Mouse (Mus musculus) liver, embryonic 16.5 days (tissue): ENCODE measurements around the gene Mipol1. TPM values are rescaled to one million over a fixed set of nuclear protein-coding genes. Genes with fewer than 3 reads are reported as not detected.

Experiments used
- ATAC-seq: fragments of 200-750 bp; cut with Nextera tagmentation; 2 replicates; pipeline ENCODE4 v1.8.0; 2017; ENCODE audit warnings: low read depth, mild to moderate bottlenecking, moderate number of reproducible peaks, moderate library complexity
- H3K27ac ChIP-seq: fragments of 300-500 bp; sonication (generic); 2 replicates; pipeline ENCODE4 v1.5.1; 2014; ENCODE audit warnings: mild to moderate bottlenecking, low read length
- H3K27me3 ChIP-seq: fragments of 300-500 bp; sonication (generic); 2 replicates; pipeline ENCODE4 v1.6.1; 2014; ENCODE audit warnings: low read depth, low read length, mixed read lengths; ENCODE audit not compliant: control insufficient read depth, insufficient read depth
- H3K36me3 ChIP-seq: fragments of 300-500 bp; sonication (generic); 2 replicates; pipeline ENCODE4 v1.6.1; 2014; ENCODE audit warnings: mild to moderate bottlenecking; ENCODE audit not compliant: control insufficient read depth, insufficient read depth
- H3K4me1 ChIP-seq: fragments of 300-500 bp; sonication (generic); 2 replicates; pipeline ENCODE4 v1.6.1; 2014; ENCODE audit warnings: low read depth, low read length, mixed read lengths; ENCODE audit not compliant: control insufficient read depth
- H3K4me2 ChIP-seq: fragments of 300-500 bp; sonication (generic); 2 replicates; pipeline ENCODE4 v1.6.1; 2014; ENCODE audit warnings: low read depth, low read length, mixed read lengths
- H3K4me3 ChIP-seq: fragments of 300-500 bp; sonication (generic); 2 replicates; pipeline ENCODE4 v1.5.1; 2014; ENCODE audit warnings: low read depth, mild to moderate bottlenecking, low read length
- H3K9ac ChIP-seq: fragments of 300-500 bp; sonication (generic); 2 replicates; pipeline ENCODE4 v1.6.1; 2014; ENCODE audit warnings: low read depth, low read length
- H3K9me3 ChIP-seq: fragments of 300-500 bp; sonication (generic); replicated peaks from 2 replicates; pipeline ENCODE4 v1.6.1; 2016; ENCODE audit warnings: low read length; ENCODE audit not compliant: control insufficient read depth
- WGBS: fragments of 180-500 bp; shearing (Covaris S2); extraction: QIAGEN DNeasy Blood & Tissue Kit; methylation state at CpG from one replicate; pipeline ENCODE4 v1.1.7; 2014; ENCODE audit not compliant: insufficient replicate concordance; 5-methylcytosine and 5-hydroxymethylcytosine counted together
- polyA plus RNA-seq: library from polyadenylated mRNA; unstranded; fragments of >200 nt; fragmentation: Nextera tagmentation; extraction: Ambion mirVana; gene quantifications from 2 replicates; pipeline ENCODE4 v1.2.1, GENCODE M21; 2015

Mipol1 gene
- polyA plus RNA-seq, 1 experiment from 2014 or later: 2.7 TPM

- WGBS: 51% methylated on average over 2 of the region's 2 CpGs
- no peak for ATAC-seq
Observed at GRCm38 (mm10) chr12:57387588-57388292, 157.5 kb downstream of the Mipol1 start.

GRCm38 (mm10) chr12:57399547-57399946, 169.3 kb downstream of the Mipol1 start:
- no peak overlapping the region for H3K4me2 ChIP-seq
- no peaks in the 10 kb centered on the region for H3K36me3 ChIP-seq
- H3K4me3 ChIP-seq: no peak overlapping the region
- H3K27me3 ChIP-seq: no peaks in the 10 kb centered on the region
- H3K9me3 ChIP-seq: no peaks in the 10 kb centered on the region
- WGBS: 45% methylated on average over 4 of the region's 4 CpGs
- no peak overlapping the region for H3K27ac ChIP-seq
- no peak for ATAC-seq
- no peak overlapping the region for H3K9ac ChIP-seq
- H3K4me1 ChIP-seq: no peaks in the 10 kb centered on the region

More at GRCm38 (mm10) chr12:57387588-57388292, 157.5 kb downstream of the Mipol1 start:
- H3K9ac ChIP-seq: no peak overlapping the region
- H3K4me2 ChIP-seq: no peak overlapping the region
- H3K4me1 ChIP-seq: no peaks in the 10 kb centered on the region
- H3K9me3 ChIP-seq: no peaks in the 10 kb centered on the region
- H3K4me3 ChIP-seq: no peak overlapping the region
- no peaks in the 10 kb centered on the region for H3K36me3 ChIP-seq
- H3K27ac ChIP-seq: no peak overlapping the region
- no peaks in the 10 kb centered on the region for H3K27me3 ChIP-seq

- H3K9ac ChIP-seq: no peak overlapping the region
- H3K4me3 ChIP-seq: no peak overlapping the region
- no peak for ATAC-seq
- no peaks in the 10 kb centered on the region for H3K4me1 ChIP-seq
- WGBS: 59% methylated on average over 4 of the region's 4 CpGs
- no peaks in the 10 kb centered on the region for H3K36me3 ChIP-seq
- H3K4me2 ChIP-seq: no peak overlapping the region
- H3K27ac ChIP-seq: no peak overlapping the region
- no peaks in the 10 kb centered on the region for H3K9me3 ChIP-seq
- no peaks in the 10 kb centered on the region for H3K27me3 ChIP-seq
Observed at GRCm38 (mm10) chr12:57400186-57400585, 170.0 kb downstream of the Mipol1 start.

GRCm38 (mm10) chr12:57401126-57401525, 170.9 kb downstream of the Mipol1 start:
- WGBS: 62% methylated on average over 7 of the region's 7 CpGs
- no peaks in the 10 kb centered on the region for H3K27me3 ChIP-seq
- no peak overlapping the region for H3K9ac ChIP-seq
- ATAC-seq: no peak
- no peak overlapping the region for H3K4me2 ChIP-seq
- no peak overlapping the region for H3K27ac ChIP-seq
- no peak overlapping the region for H3K4me3 ChIP-seq
- no peaks in the 10 kb centered on the region for H3K9me3 ChIP-seq
- H3K4me1 ChIP-seq: no peaks in the 10 kb centered on the region
- H3K36me3 ChIP-seq: no peaks in the 10 kb centered on the region

- WGBS: 71% methylated on average over 6 of the region's 6 CpGs
- H3K4me3 ChIP-seq: no peak overlapping the region
- no peak overlapping the region for H3K9ac ChIP-seq
- no peaks in the 10 kb centered on the region for H3K36me3 ChIP-seq
- no peaks in the 10 kb centered on the region for H3K27me3 ChIP-seq
- no peak for ATAC-seq
- H3K27ac ChIP-seq: no peak overlapping the region
- H3K9me3 ChIP-seq: no peaks in the 10 kb centered on the region
- no peaks in the 10 kb centered on the region for H3K4me1 ChIP-seq
- no peak overlapping the region for H3K4me2 ChIP-seq
Observed at GRCm38 (mm10) chr12:57402360-57402759, 172.1 kb downstream of the Mipol1 start.

- Histone ChIP-seq H3K9me3 (no peaks in the 10 kb centered on the region), H3K4me2 (no peak overlapping the region), H3K27me3 (no peaks in the 10 kb centered on the region), H3K4me1 (no peaks in the 10 kb centered on the region), H3K4me3 (no peak overlapping the region), H3K27ac (no peak overlapping the region), H3K36me3 (no peaks in the 10 kb centered on the region), H3K9ac (no peak overlapping the region)
- ATAC-seq: no peak
Observed at GRCm38 (mm10) chr12:57409976-57410375, 179.7 kb downstream of the Mipol1 start.

GRCm38 (mm10) chr12:57413833-57414232, 183.6 kb downstream of the Mipol1 start:
- 52% methylated on average over 3 of the region's 3 CpGs for WGBS
- peak; percentile 41; the same call in 1 of the 2 replicates for ATAC-seq

GRCm38 (mm10) chr12:57424902-57425301, 194.7 kb downstream of the Mipol1 start:
- Histone ChIP-seq H3K4me3 (no peak overlapping the region), H3K9ac (no peak overlapping the region), H3K4me1 (no peaks in the 10 kb centered on the region), H3K9me3 (no peaks in the 10 kb centered on the region), H3K27ac (no peak overlapping the region), H3K36me3 (no peaks in the 10 kb centered on the region), H3K27me3 (no peaks in the 10 kb centered on the region), H3K4me2 (no peak overlapping the region)
- no peak for ATAC-seq
- 76% methylated on average over 5 of the region's 5 CpGs for WGBS

More at GRCm38 (mm10) chr12:57413833-57414232, 183.6 kb downstream of the Mipol1 start:
- H3K4me1 ChIP-seq: no peaks in the 10 kb centered on the region
- no peak overlapping the region for H3K4me2 ChIP-seq
- no peaks in the 10 kb centered on the region for H3K36me3 ChIP-seq
- no peak overlapping the region for H3K9ac ChIP-seq
- no peaks in the 10 kb centered on the region for H3K9me3 ChIP-seq
- no peak overlapping the region for H3K4me3 ChIP-seq
- H3K27ac ChIP-seq: no peak overlapping the region
- no peaks in the 10 kb centered on the region for H3K27me3 ChIP-seq

- H3K9ac ChIP-seq: no peak overlapping the region
- no peaks in the 10 kb centered on the region for H3K27me3 ChIP-seq
- no peak overlapping the region for H3K4me3 ChIP-seq
- H3K9me3 ChIP-seq: no peaks in the 10 kb centered on the region
- no peaks in the 10 kb centered on the region for H3K36me3 ChIP-seq
- no peak overlapping the region for H3K27ac ChIP-seq
- H3K4me1 ChIP-seq: no peaks in the 10 kb centered on the region
- ATAC-seq: no peak
- H3K4me2 ChIP-seq: no peak overlapping the region
- WGBS: 66% methylated on average over 3 of the region's 3 CpGs
Observed at GRCm38 (mm10) chr12:57428243-57428642, 198.0 kb downstream of the Mipol1 start.
